Mouse (Mus musculus) midbrain, postnatal 0 days (tissue): ENCODE measurements at regions not wholly inside any gene's neighbourhood (a gene's known extent, or its start where the extent isn't known, plus 50 kb on each side); places are given as distances from the start of the nearest gene placed in this dataset.
A peak's percentile ranks its signal among the peaks of the same experiment; 100 is the strongest.

Source experiments
- ATAC-seq: fragments of 200-750 bp; cut with Nextera tagmentation; 2 replicates; pipeline ENCODE4 v1.8.0; 2017; ENCODE audit warnings: moderate number of reproducible peaks, mild to moderate bottlenecking, moderate TSS enrichment, moderate library complexity; ENCODE audit not compliant: low FRiP score
- DNase-seq: peaks from one replicate; pipeline ENCODE4 v3.0.0-alpha.2; 2015; ENCODE audit warnings: low spot score
- H3K27ac ChIP-seq: fragments of 300-500 bp; sonication (generic); 2 replicates; pipeline ENCODE4 v1.5.1; 2014; ENCODE audit warnings: low read depth, mild to moderate bottlenecking, low read length, mixed read lengths
- H3K27me3 ChIP-seq: fragments of 300-500 bp; sonication (generic); 2 replicates; pipeline ENCODE4 v1.6.1; 2014; ENCODE audit warnings: low read length, control low read depth, mixed read lengths; ENCODE audit not compliant: insufficient read depth
- H3K36me3 ChIP-seq: fragments of 300-500 bp; sonication (generic); 2 replicates; pipeline ENCODE4 v1.6.1; 2014; ENCODE audit warnings: low read length, control low read depth, mixed read lengths; ENCODE audit not compliant: insufficient read depth
- H3K4me1 ChIP-seq: fragments of 300-500 bp; sonication (generic); 2 replicates; pipeline ENCODE4 v1.6.1; 2014; ENCODE audit warnings: mild to moderate bottlenecking, control low read depth, antibody characterized with exemption, low read length, mixed read lengths; ENCODE audit not compliant: insufficient read depth
- H3K4me2 ChIP-seq: fragments of 300-500 bp; sonication (generic); 2 replicates; pipeline ENCODE4 v1.6.1; 2014; ENCODE audit warnings: low read depth, mild to moderate bottlenecking, low read length, mixed read lengths; ENCODE audit not compliant: poor library complexity, severe bottlenecking
- H3K4me3 ChIP-seq: fragments of 300-500 bp; sonication (generic); 2 replicates; pipeline ENCODE4 v1.5.1; 2014; ENCODE audit warnings: low read depth, mild to moderate bottlenecking, low read length, moderate library complexity
- H3K9ac ChIP-seq: fragments of 300-500 bp; sonication (generic); replicated peaks from 2 replicates; pipeline ENCODE4 v1.6.1; 2014; ENCODE audit warnings: mild to moderate bottlenecking, low read length, moderate library complexity, mixed read lengths; ENCODE audit not compliant: poor library complexity, severe bottlenecking
- H3K9me3 ChIP-seq: fragments of 300-500 bp; sonication (generic); 2 replicates; pipeline ENCODE4 v1.6.1; 2016; ENCODE audit warnings: low read length, control low read depth
- CTCF ChIP-seq: IDR thresholded peaks from 2 replicates; pipeline ENCODE4 v1.5.1; 2016; ENCODE audit warnings: antibody characterized with exemption, mild to moderate bottlenecking
- WGBS: fragments of 180-500 bp; shearing (Covaris S2); extraction: QIAGEN DNeasy Blood & Tissue Kit; methylation state at CpG from one replicate; pipeline ENCODE4 v1.1.7; 2014; 5-methylcytosine and 5-hydroxymethylcytosine counted together

GRCm38 (mm10) chr1:99369776-99370175 is 402.8 kb upstream of the Cntnap5b start:
- Histone ChIP-seq H3K36me3 (no peaks in the 10 kb centered on the region), H3K27ac (no peak overlapping the region), H3K9ac (no peak overlapping the region), H3K9me3 (no peaks in the 10 kb centered on the region), H3K27me3 (no peaks in the 10 kb centered on the region), H3K4me2 (no peak overlapping the region), H3K4me1 (no peaks in the 10 kb centered on the region), H3K4me3 (no peak overlapping the region)
- DNase-seq (peak; percentile 21), ATAC-seq (no peak)
- 75% methylated on average over 1 of the region's 1 CpGs for WGBS
- no peak for TF ChIP-seq CTCF

- H3K9me3 ChIP-seq: no peaks in the 10 kb centered on the region
- no peak overlapping the region for H3K4me2 ChIP-seq
- no peaks in the 10 kb centered on the region for H3K4me1 ChIP-seq
- no peak overlapping the region for H3K4me3 ChIP-seq
- H3K9ac ChIP-seq: no peak overlapping the region
- H3K27me3 ChIP-seq: no peaks in the 10 kb centered on the region
- no peak for TF ChIP-seq CTCF
- WGBS: 91% methylated on average over 3 of the region's 3 CpGs
- H3K27ac ChIP-seq: no peak overlapping the region
- DNase-seq: peak; percentile 13
- no peak for ATAC-seq
- no peaks in the 10 kb centered on the region for H3K36me3 ChIP-seq
Observed at GRCm38 (mm10) chr1:99370346-99370940, 402.1 kb upstream of the Cntnap5b start.

GRCm38 (mm10) chr1:99395813-99396212 is 376.8 kb upstream of the Cntnap5b start:
- Histone ChIP-seq H3K9me3 (no peaks in the 10 kb centered on the region), H3K36me3 (no peaks in the 10 kb centered on the region), H3K4me1 (no peaks in the 10 kb centered on the region), H3K9ac (no peak overlapping the region), H3K27ac (no peak overlapping the region), H3K27me3 (no peaks in the 10 kb centered on the region), H3K4me3 (no peak overlapping the region), H3K4me2 (no peak overlapping the region)
- TF ChIP-seq CTCF: no peak
- 73% methylated on average over 5 of the region's 5 CpGs for WGBS
- no peak for DNase-seq
- ATAC-seq: no peak
